Mouse (Mus musculus): Measurements from ENCODE around the gene Nfatc2ip.
A peak's percentile ranks its signal among the peaks of the same experiment; 100 is the strongest.

The Nfatc2ip gene

DNA sequence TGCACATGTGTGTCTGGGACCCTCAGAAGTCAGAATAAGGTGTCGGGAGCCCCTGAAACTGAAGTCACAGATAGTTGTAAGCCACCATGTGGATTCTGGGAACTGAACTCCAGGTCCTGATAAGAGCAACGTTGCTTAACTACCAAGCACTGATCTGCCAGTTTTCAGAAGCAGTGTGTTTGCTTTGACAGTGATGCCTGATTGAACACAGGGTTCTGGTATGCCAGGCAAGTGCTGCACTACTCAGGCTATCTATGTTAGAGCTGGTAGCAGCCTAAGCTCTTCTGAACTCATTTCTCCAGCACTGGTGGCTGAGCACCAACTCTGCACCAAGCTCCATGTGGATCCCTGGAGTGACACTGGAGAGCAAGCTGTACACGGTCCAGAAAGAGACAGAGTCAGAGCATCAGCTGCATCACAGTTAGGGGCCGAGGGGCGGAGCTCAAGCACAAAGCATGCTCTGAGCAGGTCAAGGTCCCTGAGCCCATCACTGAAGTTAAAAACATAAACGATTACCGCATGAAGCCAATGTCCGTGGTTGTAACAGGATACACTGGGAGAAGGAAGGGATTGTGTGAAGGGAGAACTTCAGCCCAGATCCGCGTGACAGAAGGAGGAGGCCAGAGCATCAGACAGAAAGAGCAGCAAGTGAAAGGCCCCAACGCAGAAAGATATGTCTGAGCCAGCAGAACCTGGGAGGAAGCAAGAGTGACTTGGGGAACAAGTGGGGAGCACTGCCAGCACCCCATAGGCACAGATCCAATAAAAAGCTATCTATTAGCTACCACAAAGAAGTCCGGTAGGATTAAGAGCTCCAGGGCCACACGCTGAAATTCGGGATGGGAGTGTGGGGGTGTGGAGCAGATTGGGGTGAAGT lies 41.6 kb downstream of the Nfatc2ip start:
- DNase-seq (ENCODE audit: low read depth), result no peak

DNA sequence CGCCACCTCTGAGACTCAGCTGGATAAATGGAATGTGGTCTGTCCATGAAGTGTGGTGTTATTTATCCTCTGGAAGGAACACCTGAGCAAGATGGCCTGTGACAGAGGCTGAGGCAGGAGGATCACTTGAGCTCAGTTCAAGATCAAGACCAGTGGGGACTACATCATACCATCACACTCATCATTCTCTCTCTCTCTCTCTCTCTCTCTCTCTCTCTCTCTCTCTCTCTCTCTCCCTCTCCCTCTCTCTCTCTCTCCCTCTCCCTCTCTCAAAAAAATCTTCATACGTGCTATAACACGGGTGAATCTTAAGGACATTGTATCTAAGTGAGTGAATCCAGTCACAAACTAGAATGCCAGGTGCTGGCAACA lies 42.6 kb downstream of the Nfatc2ip start:
- no peak for DNase-seq (ENCODE audit: low read depth)

DNA sequence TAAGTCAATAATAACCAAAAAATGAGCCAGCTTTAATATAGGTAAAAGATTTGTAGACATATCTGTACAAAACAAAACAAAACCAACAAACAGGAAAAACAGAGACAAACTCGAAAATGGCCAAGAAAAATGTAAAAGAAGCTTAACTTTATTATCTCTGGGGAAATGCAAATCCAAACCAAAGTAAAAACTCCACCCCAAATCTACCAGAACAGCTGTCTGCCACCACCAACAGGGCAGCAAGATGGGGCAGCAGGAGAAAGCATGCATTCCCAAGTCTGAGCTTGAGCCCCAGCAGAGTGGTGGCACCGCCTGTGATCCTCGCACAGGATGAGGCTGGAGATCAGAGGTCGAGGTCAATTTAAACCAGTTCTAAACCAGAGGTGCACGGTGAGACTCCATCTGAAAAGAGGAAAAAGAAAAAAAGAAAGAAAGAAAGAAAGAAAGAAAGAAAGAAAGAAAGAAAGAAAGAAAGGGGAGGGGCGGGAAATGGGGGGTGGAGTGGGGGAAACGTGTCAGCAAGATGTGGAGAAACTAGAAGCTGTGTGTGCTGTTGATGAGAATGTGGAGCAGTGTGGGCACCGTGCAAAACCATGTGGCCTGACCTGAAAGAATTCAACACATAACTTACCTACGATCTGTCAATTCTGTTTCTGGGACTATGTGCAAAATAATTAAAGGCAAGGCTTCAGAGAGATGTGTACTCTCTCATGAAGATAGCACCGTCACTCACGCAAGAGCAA lies 43.1 kb downstream of the Nfatc2ip start:
- DNase-seq (ENCODE audit: low read depth), result no peak

DNA sequence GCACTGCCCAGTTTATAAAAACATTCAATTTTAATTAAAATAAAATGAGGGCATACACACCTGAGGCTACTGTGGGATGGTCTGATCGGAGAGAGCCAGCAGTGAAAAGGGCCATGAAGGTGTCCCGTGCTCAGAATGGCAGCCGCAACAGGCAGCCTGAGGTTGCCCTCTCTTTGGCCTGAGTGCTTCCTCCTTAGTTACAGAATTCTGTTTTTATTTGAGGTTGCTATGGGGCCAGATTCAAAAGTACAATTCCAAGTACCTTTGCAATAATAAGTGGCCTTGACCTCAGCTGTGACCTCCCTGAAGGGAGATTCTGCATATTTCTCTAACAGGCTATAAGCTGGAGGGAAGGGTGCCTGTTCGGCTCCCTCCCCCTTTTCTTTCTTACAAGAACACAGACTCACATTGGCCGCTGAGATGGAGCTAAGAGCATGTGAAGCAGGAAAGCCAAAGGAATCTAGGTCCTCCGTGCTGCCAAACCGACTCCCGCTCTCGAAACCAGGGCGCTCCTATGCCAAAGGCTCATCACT lies 45.1 kb downstream of the Nfatc2ip start:
- DNase-seq (ENCODE audit: low read depth), result no peak

DNA sequence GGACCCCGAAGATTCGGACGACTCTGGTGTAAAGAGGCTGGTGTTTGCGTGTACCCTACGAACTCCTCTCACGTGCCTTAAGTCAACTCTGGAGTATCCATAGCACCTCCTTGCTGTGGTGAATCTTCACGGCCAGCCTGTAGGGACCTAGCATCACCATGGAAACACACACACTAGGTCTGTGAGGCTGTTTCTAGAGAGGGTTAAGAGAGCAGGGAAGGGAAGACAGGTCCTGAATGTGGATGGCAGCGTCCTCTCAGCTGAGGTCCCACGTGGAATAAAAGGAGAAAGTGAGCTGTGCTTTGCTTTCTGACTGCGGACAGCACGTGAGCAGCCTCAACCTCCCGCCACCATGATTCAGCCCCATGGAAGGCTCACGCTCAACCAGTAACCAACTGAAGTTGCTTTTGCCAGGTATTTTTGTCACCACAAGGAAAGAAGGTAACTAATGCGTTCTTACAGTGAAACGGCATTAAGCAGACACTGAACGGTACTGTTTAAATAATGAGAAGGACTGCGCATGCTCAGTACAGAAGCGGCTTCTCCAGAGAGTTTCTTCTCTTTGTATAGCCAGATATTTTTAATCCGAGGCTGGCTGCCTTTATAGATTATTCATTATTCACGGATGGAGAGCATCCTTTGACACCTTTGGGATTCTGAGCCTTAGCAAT lies 45.7 kb downstream of the Nfatc2ip start:
- DNase-seq (ENCODE audit: low read depth), result no peak

DNA sequence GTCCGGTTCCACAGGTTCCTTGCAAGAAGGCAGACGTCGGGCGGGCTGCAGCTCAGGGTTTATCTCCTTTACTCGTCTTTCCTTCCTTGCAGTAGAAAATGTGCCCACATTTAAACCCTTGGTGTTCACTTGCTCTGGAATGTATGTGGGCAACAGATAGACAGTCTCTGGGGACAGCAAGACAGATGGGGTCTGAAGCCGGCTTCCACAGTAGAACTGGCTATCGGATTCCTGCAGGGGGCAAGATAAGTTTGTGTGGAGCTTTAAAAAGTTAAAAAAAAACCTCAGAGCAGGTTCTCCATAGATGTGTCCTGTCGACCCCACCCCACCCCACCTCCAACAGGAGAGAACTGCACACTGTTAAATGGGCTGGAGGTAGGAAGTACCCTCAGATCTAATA lies 48.2 kb downstream of the Nfatc2ip start:
- DNase-seq (ENCODE audit: low read depth), result no peak

DNA sequence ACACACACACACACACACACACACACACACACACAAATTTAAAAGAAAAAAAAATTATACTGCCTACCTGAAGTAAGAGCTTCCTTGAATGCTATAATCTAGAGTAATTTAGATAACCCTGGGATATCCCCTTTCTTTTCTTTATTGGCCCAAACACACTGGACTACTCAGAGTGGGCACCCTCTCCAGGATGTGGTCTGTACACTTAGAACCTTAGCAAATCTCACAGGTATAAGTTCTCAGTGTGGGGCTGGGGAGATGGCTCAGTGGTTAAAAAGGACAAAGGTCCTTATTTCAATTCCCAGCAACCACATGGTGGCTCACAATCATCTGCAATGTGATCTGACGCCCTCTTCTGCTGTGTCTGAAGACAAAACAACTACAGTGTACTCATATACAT lies 49.4 kb downstream of the Nfatc2ip start:
- no peak for DNase-seq (ENCODE audit: low read depth)

DNA sequence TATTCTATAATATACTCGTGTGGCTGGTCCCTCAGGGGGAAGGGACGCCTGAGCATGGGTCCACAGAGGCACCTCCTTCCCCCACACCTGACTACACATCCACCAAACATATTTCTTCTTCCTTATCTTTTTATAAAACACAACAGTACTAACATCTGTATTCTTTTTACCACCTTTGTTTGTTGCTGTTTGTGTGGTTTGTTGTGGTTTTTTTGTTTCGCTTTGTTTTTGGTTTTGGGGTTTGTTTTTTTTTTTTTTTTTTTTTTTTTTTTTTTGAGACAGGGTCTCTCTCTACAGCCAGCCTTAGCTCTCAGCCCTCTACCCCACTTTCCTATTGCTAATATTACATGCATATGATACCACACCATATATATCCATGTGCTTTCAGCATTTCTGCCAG lies 50.6 kb downstream of the Nfatc2ip start:
- DNase-seq (ENCODE audit: low read depth), result no peak

DNA sequence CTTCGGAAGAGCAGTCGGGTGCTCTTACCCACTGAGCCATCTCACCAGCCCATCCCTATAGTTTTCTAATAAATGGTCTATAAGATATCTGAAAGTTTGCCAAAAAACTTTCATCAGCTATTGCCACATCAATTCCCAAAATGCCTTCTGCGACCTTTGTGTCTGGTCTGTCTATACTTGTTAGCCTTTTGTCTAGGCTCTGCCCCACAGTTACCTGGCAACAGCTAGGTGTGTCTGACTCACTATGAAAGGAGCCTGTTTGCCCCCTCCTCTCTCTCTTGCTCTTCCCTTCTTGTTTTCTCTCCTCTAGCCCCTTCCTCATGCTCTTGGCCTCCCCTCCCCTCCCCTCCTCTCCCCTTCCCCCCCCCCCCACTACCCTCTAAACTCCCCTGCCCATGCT lies 51.0 kb downstream of the Nfatc2ip start:
- DNase-seq (ENCODE audit: low read depth), result peak; percentile 35

DNA sequence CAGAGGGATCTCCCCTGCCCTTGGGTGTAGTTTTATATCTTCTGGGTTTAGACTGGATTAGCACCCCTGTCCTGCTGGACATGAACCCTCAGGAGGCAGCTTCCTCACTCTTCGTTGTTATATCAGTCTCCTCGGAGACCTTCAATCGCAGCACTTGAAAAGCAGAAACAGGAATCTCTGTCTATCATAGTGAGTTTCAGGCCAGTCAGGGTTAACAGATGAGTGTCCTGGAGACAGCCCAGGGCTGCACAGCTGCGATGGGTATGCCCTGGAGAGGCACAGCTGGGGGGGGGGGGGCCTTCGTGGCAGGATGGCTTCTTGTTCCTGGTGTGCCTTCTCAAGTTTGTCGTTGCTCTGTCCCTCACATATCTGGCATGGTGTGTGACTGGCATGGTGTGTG lies 55.6 kb downstream of the Nfatc2ip start:
- no peak for DNase-seq (ENCODE audit: low read depth)

DNA sequence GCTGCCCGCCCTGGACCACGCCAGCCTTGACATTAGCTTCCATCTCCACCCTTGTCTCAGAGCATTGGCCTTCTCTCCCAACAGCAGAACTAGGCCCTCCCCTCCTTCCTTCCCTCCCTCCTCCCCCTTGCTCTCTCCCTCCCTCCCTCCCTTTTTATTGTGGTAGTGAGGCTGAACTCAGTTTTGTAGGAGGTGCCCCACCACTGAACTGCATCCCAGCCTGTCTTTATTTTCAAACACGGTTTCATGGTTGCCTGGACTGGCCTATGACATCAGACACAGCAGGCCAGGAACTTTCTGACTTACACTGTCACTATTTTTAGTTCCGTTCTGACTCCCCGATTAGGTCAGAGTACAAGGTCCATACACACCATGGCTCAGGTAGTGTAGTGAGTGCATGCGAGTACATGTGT lies 56.3 kb downstream of the Nfatc2ip start:
- no peak for DNase-seq (ENCODE audit: low read depth)

DNA sequence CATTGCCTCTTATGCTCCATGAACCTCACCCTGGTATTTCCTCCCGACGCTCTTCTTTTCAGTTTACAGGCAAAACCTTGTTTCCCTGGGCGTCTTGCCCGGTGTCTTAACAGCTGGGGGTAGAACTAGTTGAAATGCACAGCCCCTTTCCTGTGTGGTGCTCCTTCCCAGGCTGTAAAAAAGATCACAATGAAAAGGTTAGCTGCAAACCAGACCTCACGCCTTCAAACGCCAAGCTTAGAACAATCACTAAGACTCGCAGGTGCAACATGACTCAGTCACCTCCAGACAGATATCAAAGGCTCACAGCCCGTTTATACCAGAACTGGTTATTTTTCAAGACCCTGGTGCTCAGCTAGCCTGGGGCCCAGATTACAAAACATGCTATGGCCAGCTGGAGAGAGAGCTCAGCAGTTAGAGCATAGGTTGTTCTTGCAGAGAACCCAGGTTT lies 57.0 kb downstream of the Nfatc2ip start:
- no peak for DNase-seq (ENCODE audit: low read depth)

DNA sequence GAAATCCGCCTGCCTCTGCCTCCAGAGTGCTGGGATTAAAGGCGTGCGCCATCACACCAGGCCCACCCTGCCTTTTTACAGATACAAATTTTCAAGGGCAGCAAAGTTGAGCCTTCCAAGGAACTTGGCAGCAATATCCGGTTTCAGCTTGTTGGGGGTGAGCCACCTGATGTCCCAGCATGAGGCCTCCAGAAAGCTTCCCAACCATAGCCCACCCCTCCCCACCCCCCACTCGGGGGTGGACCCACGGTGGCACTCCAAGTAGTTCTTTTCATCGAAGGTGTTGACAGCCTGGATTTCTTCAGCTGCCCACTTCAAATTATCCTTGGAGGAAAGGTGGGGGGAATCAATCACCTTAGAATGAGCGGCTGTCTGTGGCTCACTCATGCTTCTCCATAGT lies 57.6 kb downstream of the Nfatc2ip start:
- DNase-seq (ENCODE audit: low read depth), result no peak

DNA sequence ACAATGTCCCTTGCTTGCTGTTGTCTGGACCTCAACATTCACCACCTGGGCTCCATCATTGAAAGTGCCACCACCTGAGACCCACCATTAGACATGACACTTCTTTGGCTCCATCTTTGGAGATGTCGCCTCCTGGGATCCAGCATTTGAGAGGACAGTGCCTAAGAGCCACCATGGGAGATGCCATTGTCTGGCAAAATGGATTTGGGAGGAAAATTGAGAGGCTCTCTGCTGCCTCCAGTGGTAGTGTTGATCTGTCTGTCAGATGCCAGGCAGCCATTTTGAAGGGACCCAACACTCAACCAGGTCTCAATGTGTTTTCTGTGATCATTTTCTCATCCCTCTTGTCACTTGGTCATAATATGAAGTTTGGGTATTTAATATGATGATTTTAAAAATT lies 61.0 kb downstream of the Nfatc2ip start:
- DNase-seq (ENCODE audit: low read depth), result no peak
